Mouse (Mus musculus): ENCODE results near the gene Rarb.
"Not testable (repeated sequence)": the region's sequence is repeated elsewhere in the genome, so short reads cannot be mapped to it uniquely, and the experiment has no call there.

Gene Rarb

DNA sequence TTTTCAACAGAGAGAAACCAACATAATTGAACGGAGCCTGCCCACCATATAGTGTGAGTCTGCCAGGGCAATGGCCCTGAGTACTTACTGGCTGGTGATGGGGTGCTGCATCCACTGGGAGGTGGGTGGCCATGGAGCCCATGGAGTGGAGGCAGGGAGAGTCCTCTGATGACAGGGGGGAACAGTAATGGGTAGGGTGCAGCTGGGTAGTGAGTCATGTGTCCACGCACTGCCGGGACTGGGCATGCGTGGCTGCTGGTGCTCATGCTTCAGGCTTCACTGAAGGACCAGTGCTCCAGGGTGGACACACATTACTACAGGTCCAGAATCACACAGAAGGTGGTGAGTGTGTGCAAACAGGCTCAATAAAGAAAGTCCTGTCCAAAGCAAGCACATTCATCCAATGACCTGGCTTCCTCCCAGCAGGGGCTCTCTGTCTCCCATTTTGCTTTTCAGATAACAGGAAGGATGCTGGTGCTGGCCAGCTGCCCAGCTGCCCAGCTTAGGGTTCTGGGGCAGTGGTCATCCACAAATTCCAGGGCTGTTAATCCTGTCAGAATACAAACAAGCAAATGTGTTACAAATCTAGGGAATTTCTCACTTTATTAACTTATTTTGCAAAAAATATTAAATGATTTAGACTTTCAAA, at the start of gene Rarb:
Gene Rarb (minus strand): TSS at position 555 of the 649 bp plus-strand sequence.
- DNase-seq (ENCODE audit: low read depth, low spot score), result no peak

DNA sequence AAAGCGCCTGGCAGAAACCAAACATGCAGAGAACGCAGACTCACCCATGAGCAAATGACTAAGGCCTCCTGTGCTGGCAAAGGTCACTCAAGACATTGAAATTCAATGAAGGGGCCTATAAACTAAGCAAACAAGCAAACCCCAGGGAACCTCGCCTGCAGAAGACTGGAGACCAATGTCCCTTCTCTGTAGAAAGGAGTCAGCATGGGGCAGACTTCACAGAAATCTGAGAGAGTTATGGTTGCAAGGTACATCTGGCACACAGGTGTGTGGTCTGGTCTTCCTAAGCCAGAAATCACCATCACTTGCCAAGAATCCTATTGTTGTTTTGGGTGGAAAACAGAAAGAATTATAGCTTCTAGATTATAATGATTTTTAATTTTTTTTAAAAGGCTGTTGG, 23.1 kb upstream of the Rarb start:
- DNase-seq (ENCODE audit: low read depth, low spot score), result no peak

DNA sequence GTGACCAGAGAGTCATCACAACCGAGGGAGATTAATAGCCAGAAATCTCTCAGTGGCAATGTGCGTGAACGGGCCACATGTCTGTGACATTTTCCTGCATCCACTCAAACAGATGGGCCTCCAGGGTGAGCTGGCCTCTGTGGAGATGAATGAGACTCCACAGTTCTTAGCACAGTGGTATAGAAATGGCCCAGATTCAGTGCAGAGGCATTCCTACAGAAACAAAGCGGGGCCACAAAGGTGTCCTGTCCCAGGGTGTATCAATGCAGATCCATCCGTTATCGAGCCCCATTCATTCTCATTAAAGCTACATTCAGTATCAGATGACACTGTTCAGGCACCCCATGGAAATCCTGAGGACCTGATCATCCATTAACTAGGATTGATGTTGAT, 22.6 kb upstream of the Rarb start:
- no peak for DNase-seq (ENCODE audit: low read depth, low spot score)

DNA sequence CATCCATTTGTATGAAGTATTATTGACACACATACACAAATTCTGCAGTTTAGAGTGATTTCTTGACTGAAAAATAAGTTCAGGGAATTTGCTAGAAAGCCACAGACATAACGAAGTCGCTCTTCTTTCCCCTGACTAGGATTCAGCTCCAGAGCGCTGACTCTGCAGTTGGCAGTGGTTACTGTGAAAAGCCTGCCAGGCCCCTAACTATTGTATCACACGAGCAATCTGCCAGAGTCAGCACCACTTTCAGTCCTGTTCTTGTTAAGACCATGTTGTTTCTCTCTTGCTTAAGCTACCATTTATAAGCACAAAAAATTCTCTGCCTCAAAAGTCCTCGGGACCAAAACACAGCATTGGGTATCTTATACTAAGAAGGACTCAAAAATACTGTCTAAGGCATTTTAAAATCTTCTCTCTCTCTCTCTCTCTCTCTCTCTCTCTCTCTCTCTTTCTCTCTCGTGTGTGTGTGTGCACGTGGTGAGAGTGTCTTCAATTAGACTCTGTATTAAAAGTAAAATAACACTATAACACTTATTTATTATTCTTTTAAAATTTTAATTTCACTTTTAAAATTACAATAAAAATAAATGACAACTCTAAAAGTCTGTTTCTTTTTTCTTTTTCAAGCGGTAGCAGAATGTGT, 22.1 kb upstream of the Rarb start:
- DNase-seq (ENCODE audit: low read depth, low spot score), result no peak

DNA sequence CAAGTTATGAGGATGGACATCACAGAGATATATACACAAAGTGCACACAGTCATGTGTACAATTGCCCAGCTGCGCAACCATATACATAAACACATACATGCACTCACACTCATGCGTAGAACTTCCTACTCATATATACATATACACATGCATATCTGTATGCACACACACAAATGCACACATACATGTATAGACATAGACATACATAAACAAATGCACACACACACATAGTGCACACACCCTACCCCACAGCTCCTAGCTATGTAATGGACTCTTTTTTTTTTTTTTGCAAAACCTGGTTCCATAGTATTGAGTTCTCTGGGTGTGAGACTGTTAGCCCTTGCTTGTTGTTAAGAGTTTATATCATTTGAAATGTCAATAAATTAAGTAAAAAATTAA, 21.2 kb upstream of the Rarb start:
- no peak for DNase-seq (ENCODE audit: low read depth, low spot score)

DNA sequence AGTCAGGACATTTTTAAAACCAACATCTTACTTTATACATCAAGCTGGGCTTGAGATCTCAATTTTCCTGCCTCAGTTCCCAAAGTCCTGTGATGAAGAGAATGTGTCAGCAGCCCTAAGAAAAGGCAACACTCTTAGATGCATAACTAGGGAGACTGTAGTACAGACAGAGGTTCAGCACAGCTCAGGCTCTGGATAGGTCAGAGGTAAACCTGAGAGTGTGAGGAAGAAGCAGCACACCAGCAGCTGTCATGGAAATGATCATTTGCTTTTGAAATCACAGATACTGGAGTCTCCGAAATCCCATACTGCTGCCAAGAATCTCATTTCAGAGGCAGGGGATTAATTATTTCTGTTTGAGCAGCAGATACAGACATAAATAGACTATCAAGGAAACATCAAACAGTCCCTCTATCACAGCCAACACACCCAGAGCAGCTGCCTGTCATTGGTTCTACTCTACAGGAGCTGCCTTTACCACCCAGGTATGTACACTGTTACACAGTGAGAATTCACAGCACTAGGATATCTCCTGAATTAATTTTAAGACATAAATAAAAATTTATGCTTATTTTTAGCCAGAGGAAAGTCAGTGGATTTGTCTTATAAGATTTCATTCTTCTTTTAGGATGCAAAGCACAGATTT, 3.7 kb downstream of the Rarb start:
- no peak for DNase-seq (ENCODE audit: low read depth, low spot score)

DNA sequence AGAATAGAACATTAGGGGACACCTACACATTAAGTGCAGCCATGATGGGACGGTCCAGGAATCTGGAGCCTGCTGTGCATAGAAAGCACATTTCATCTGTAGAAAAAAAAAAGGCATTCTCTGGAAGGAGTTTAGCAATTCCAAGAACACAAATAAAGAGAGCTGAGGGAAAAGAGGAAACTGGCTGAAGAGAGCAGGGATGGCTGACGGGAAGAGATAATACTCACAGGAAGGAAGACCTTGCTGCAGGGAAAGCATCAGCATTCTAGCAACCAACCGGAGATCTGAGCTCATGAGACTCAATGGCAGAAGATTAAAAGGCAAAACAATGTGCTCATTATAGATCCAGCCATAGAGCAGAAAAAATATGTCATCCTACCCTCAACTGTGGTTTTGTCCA, 12.8 kb downstream of the Rarb start:
- no peak for DNase-seq (ENCODE audit: low read depth, low spot score)

DNA sequence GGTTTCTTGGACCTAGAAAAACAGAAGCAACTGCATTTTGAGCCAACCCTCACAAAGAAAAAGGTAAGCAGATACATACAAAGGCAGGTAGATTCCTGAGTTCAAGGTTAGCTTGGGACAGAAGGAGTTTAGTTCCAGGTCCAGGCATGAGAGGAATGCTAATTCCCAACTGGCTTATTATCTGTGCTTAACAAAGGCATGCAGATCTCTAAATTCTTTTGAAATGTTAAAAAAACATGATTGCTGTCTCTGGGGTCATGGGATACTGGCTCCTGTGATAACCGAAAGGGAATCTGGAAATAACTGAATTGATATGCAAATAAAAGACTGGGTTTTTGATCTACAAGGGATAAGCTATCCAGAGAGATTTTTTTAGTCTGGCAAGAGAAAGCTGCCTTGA, 28.8 kb downstream of the Rarb start:
- DNase-seq (ENCODE audit: low read depth, low spot score), result no peak

DNA sequence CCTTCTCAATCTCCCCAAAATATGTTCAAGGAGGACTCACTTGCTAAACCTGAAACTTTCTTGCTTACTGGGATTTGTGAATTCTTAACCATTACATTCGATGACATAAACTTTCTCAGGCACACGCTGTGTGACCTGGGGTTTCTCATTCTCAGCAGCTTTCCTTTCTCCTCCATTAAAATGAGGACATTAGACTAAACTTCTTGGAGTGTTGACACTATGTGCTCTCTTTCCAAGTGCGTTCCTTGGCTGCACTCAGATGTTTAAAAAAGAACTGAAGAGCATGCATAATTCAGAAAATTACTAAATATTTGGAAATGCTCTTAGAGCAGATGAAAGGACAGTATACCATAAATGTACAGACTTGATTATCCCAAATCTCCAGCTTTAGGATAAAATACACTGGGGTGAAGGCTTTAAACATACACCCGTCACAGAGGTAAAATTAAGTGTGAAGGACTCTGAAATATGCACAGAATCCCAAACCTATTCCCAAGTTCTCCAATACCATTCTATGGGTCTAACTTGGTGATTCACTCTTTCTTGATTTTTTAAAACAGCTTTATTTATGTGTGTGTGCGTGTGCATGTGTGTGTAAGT, 36.9 kb downstream of the Rarb start:
- no peak for DNase-seq (ENCODE audit: low read depth, low spot score)

DNA sequence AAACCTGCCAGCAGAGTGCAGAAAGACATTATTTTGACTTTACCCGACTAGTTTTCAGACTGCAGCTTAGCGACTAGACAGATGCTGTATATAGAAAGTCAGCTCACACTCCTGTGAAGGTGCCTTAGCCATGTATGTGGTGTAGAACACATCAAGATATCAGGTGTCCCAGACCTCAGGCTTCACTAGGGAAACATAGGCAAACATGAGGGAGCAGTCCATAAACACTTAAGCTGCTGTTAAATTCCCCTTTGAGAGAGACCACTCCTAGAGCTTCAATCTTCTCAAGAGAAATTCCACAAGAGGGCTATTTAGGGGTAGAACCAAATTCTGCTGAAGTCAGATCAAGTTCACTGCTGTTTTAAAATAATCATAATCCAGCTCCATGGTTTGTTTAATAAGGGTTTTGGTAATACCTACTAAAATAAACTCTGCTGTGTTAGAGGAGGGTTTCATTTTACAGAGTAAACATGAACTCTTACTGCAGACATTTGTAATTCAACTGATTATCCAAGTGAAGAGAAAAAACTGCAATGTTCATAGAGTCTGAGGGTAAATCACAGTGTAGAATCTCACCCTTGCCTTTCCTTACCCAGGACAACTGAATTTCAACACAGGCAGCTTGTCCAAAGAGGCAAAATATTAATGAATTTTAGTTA, 42.1 kb downstream of the Rarb start:
- no peak for DNase-seq (ENCODE audit: low read depth, low spot score)

DNA sequence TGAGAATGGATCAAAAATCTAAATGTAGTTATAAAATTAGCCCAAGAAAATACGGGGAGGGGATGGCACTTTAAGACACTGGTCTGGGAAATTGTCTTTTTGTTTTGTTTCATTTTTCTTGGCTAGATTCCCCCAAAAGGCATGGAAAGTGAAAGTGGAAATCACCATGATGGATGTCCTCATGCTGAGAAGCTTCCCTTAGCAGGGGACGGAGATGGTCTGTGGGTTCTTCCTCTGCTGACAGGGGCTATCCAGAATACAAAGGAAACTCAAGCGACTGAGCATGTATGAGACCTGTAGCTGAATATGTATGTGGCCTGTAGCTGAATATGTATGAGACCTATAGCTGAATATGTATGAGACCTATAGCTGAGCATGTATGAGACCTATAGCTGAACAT, 46.0 kb downstream of the Rarb start:
- DNase-seq (ENCODE audit: low read depth, low spot score), result no peak

DNA sequence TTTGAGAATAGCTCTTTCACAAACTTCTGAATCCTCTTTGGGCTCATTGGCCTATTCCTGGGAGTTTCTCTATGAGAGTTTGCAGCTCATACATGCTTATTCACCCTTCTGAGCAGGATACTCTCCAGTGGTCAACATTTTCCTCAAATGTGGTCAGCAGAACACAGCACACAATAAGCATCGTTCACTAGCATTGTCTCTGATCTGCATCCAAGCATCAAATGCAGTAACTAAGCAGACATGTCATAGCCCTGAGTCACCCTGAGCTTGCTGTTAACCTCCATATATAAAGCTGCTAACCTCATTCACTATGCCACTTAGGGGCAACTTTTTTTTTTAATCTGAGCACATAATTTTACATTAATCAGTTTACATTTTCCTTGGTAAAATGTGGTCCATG, 53.1 kb downstream of the Rarb start:
- DNase-seq (ENCODE audit: low read depth, low spot score), result no peak

DNA sequence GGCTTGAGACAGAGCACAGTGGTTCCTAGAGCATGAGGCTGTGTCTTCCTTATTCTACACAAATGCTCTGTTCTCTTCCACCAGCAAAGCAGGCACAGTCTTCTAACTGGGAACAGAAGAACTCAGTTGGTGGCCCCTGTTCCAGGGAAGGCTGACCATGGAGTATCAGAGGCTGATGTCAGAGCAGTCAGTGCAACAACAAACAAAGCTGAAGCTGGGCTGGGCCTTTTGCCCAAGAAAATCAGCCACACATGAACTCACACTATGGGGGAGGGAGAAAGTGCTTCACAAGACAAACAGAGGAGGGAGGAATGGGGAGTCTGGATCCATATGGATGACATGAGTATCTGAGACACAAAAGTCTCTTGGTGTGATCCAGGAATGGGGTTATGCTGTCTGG, 56.2 kb downstream of the Rarb start:
- no peak for DNase-seq (ENCODE audit: low read depth, low spot score)

DNA sequence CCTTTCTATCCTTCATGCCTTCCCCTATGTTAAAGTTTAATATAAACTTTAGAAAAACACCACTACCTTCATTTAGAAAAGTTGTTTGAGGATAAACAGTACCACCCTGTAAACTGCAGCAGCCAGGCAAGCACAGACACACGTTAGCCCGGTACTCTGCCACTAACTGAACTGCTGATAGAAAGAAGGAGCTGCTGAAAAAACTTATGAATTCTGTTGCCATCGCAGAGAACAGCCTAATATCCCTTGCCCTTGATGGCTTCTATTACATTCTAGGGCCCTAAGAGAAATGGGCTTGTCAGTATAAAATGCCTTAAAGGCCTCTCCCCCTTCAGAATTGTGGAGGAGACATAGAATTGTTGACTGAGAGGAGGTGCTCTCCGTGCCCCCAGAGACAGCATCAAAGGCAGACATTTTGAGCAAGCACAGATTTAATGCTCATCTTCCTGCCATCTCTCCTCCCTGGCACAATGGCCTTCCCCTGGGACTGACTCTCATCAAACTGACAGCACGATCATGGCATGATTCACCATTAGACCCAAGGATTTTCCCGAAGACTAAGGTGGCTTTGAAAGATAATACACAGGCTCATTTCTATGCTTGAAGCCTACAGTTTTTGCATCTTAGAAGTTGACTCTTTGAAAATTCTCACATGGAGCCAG, 60.1 kb downstream of the Rarb start:
- DNase-seq (ENCODE audit: low read depth, low spot score), result no peak

DNA sequence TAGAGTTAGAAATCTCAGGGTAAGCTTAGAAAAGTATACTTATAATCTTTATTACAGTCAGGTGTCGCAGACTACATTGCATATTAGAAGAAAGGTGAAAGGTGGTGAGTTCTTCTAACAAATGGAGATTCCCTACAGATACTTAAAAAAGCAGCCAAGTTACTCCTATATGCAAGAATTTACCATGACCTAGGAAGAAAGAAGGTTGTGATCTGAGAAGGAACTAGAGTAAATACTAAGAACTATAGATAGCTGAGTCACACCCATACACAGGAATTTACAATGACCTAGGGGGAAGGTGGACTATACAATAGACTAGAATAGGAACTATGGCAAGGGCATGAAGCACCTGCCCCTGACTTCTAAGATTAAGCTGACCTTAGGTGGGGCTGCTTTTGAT, 63.4 kb downstream of the Rarb start:
- not testable (repeated sequence) for DNase-seq (ENCODE audit: low read depth, low spot score)

DNA sequence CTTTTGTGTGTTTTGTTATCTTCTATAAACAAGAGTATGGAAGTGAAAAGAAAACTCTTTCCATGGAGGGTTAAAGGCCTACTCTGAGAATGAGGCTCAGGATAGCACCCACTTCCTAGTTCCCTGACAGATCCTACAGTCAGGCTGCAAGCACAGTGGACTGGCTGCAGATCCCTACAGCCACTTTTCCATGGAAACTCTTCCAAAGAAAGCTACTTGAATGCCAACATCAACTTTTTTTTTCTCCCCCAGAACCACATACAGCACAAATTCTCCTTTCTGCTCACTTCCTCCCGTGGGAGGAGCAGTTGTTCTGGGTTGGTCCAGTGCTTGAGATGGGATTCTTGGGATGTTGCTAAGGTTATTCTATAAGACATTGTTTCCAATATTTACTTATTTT, 66.3 kb downstream of the Rarb start:
- DNase-seq (ENCODE audit: low read depth, low spot score), result no peak

DNA sequence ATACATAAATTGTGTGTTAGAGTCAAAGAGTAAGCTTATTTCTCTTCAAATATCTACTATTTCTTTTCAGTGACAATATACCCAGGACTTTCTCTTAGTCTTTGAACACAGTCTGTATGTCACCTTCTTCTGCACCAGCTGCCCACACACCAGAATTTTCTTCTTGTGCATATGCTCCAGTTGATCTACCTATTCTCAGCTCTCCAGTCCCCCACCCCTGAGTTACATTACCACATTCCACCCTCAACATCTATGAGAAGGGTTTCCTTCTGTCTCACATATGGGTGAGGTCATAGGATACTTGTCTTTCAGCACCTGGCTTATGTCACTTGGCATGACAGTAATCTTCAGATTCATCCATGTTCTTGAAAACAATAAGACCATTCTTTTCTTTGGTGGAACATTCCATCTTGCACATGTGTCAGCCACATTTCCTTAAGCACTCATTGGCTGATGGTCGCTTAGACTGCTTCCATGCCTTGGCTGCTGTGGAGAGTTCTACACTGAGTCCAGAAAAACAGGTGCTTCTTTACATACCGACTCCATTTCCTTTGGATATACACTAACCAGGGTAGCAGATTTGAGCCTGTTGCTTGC, 71.9 kb downstream of the Rarb start:
- no peak for DNase-seq (ENCODE audit: low read depth, low spot score)

DNA sequence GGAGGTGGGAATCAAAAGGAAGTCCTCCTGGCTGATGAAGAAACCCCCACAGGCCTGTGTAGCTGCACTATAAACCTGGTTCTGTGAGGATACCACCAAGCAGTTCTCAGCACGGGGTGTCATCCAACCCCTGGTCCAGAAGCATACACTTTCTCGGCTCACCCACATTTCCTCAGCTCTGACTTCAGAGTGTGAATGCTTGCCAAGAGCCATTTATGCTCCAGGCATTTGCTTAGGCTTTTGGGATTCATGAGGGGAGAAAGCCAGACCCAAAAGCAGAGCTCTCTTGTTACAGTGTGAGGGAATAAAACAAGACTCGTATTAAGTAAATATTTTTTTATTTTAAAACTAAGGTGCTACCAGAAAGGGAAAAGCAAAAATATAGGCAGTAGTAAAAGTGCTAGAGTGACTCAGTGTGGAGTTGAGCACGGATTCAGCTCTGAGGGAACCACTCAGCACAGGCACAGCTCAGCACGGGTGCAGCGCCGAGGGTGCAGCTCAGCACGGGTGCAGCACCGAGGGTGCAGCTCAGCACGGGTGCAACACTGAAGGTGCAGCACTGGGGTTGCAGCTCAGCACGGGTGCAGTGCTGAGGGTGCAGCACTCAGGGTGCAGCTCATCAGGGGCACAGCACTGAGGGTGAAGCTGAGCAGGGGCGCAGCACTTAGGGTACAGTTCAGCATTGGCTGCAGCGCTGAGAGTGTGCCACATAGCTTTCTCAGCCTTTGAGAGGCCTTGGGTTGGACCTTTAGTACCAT, 77.8 kb downstream of the Rarb start:
- DNase-seq (ENCODE audit: low read depth, low spot score), result no peak

DNA sequence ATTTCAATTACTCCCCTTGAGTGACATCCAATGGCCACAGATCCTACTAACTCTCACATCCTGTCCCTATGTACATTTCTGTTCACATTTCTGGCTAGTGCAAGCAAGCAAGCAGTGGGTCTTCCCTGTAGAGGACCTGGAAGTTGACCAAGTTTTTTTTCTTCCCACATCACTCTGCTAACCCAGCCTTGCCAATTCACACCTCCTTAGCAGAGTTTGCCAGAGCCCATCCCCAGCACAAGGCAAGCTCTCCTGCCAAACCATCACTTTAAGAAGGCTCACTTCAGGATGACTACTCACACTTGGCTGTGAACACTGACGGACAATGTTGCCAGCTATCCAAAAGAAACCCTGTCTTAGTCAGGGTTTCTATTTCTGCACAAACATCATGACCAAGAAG, 80.4 kb downstream of the Rarb start:
- no peak for DNase-seq (ENCODE audit: low read depth, low spot score)

DNA sequence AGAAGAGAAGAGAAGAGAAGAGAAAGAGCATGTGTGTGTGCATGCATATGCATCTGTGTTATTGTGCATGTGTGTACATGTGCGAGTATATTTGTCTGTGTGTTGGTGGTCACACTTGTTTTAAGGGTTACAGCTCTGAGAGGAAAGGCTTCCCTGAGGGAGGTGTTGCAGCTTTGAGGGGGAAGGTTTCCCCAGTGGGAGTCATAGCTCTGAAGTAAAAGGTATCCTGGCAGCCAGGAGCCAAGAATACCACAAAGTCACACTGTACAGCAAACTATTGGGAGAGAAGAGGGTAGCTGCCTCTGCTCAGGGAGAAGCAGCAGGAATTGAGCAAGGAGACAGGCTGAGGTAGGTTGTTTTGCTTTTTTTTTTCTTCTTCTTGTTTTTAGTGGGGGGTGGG, 81.2 kb downstream of the Rarb start:
- no peak for DNase-seq (ENCODE audit: low read depth, low spot score)

All from CD4-positive helper T cell, adult 2 months (primary cell).